Mouse (Mus musculus): ENCODE measurements around the gene Tsr1.
A peak's percentile ranks its signal among the peaks of the same experiment; 100 is the strongest.

Gene Tsr1

GRCm38 (mm10) chr11:74897678-74898516 lies at the start of gene Tsr1:
Tsr1 (plus strand) TSS chr11:74898071.
- DNase-seq (ENCODE audit: extremely low read depth, low read depth), result peak; percentile 83

GRCm38 (mm10) chr11:74850998-74851661 lies 46.7 kb upstream of the Tsr1 start:
- DNase-seq (ENCODE audit: extremely low read depth, low read depth), result no peak

GRCm38 (mm10) chr11:74857756-74858155 lies 40.1 kb upstream of the Tsr1 start:
- no peak for DNase-seq (ENCODE audit: extremely low read depth, low read depth)

GRCm38 (mm10) chr11:74862129-74862528 lies 35.7 kb upstream of the Tsr1 start:
- DNase-seq (ENCODE audit: extremely low read depth, low read depth), result no peak

GRCm38 (mm10) chr11:74863471-74863870 lies 34.4 kb upstream of the Tsr1 start:
- DNase-seq (ENCODE audit: extremely low read depth, low read depth), result no peak

GRCm38 (mm10) chr11:74864421-74864820 lies 33.5 kb upstream of the Tsr1 start:
- DNase-seq (ENCODE audit: extremely low read depth, low read depth), result no peak

GRCm38 (mm10) chr11:74865252-74865651 lies 32.6 kb upstream of the Tsr1 start:
- DNase-seq (ENCODE audit: extremely low read depth, low read depth), result no peak

GRCm38 (mm10) chr11:74866640-74867039 lies 31.2 kb upstream of the Tsr1 start:
- no peak for DNase-seq (ENCODE audit: extremely low read depth, low read depth)

- no peak for DNase-seq (ENCODE audit: extremely low read depth, low read depth)
These were observed 30.7 kb upstream of the Tsr1 start for GRCm38 (mm10) chr11:74867181-74867580.

GRCm38 (mm10) chr11:74868046-74868760 lies 29.7 kb upstream of the Tsr1 start:
- DNase-seq (ENCODE audit: extremely low read depth, low read depth), result no peak

- no peak for DNase-seq (ENCODE audit: extremely low read depth, low read depth)
These were observed 28.3 kb upstream of the Tsr1 start for GRCm38 (mm10) chr11:74869603-74870002.

- no peak for DNase-seq (ENCODE audit: extremely low read depth, low read depth)
These were observed 27.3 kb upstream of the Tsr1 start for GRCm38 (mm10) chr11:74870544-74870943.

- DNase-seq (ENCODE audit: extremely low read depth, low read depth), result no peak
These were observed 26.8 kb upstream of the Tsr1 start for GRCm38 (mm10) chr11:74870991-74871622.

GRCm38 (mm10) chr11:74874630-74875029 lies 23.2 kb upstream of the Tsr1 start:
- no peak for DNase-seq (ENCODE audit: extremely low read depth, low read depth)

GRCm38 (mm10) chr11:74876801-74877200 lies 21.1 kb upstream of the Tsr1 start:
- no peak for DNase-seq (ENCODE audit: extremely low read depth, low read depth)

GRCm38 (mm10) chr11:74880999-74881398 lies 16.9 kb upstream of the Tsr1 start:
- no peak for DNase-seq (ENCODE audit: extremely low read depth, low read depth)

- DNase-seq (ENCODE audit: extremely low read depth, low read depth), result no peak
These were observed 15.9 kb upstream of the Tsr1 start for GRCm38 (mm10) chr11:74881979-74882378.

GRCm38 (mm10) chr11:74883098-74883497 lies 14.8 kb upstream of the Tsr1 start:
- DNase-seq (ENCODE audit: extremely low read depth, low read depth), result no peak

GRCm38 (mm10) chr11:74894619-74895018 lies 3.3 kb upstream of the Tsr1 start:
- no peak for DNase-seq (ENCODE audit: extremely low read depth, low read depth)

- no peak for DNase-seq (ENCODE audit: extremely low read depth, low read depth)
These were observed 1.6 kb upstream of the Tsr1 start for GRCm38 (mm10) chr11:74895980-74896900.
